Mouse (Mus musculus): ENCODE data around the gene Ep300.
"Not testable (repeated sequence)": the region's sequence is repeated elsewhere in the genome, so short reads cannot be mapped to it uniquely, and the experiment has no call there.

The Ep300 gene

DNA sequence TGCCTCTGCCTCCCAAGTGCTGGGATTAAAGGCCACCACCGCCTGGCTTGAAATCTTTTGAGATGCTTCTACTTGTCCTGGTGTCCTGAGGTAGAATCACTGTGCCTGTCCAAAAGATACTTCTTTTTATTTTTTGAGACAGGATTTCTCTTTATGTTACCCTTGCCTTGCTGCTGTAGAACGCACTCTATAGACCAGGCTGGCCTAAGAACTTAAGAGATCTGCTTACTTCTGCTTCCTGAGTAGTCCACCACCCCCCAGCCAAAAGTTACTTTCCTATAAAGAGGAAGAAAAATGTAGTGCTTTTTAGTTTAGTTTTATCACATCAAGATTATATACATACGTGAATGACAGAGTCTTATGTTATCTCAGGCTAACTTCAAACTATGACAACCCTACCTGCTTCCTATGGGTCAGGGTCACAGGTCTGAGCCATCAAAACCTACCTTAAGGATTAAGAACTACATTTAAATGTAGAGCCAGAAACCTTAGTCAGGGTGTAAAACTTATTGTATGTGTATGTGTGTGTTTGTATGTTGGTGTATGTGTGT lies 9.1 kb downstream of the Ep300 start:
- no peak for DNase-seq (ENCODE audit: low spot score)

DNA sequence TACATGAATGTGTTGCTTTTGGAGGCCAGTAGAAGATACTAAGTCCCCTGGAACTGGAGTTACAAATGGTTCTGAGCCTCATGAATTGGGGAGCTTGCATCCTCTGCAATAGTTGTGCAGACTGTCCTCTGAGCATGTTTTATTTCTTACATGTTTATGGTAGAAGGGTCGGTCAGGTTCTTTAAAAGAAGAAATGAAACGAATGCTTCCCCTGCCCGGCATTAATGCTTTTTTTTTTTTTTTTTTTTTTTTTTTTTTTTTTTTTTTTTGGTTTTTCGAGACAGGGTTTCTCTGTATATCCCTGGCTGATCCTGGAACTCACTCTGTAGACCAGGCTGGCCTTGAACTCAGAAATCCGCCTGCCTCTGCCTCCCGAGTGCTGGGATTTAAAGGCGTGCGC lies 13.6 kb downstream of the Ep300 start:
- DNase-seq (ENCODE audit: low spot score), result not testable (repeated sequence)

GRCm38 (mm10) chr15:81605241-81605640 lies 20.1 kb downstream of the Ep300 start:
- no peak for DNase-seq (ENCODE audit: low spot score)

DNA sequence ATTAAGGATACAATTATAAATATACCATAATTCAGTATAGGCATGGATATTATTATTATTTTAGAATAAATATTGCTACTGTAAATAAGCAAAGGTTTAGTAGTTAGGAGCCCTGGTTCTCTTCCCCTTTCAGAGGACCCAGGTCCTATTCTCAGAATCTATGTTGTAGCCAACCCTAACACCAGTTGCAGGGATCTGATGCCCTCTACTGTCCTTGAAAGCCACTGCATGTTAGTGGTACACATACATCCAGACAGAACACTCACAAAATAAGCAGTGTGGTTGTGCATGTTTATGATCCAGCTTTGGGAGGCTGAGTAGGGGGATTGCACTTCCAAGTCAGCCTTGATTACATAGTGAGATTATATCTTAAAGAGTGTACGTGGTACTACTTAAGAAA lies 21.5 kb downstream of the Ep300 start:
- peak; percentile 62 for DNase-seq (ENCODE audit: low spot score)

GRCm38 (mm10) chr15:81649516-81650455 lies 64.6 kb downstream of the Ep300 start:
- no peak for DNase-seq (ENCODE audit: low spot score)

DNA sequence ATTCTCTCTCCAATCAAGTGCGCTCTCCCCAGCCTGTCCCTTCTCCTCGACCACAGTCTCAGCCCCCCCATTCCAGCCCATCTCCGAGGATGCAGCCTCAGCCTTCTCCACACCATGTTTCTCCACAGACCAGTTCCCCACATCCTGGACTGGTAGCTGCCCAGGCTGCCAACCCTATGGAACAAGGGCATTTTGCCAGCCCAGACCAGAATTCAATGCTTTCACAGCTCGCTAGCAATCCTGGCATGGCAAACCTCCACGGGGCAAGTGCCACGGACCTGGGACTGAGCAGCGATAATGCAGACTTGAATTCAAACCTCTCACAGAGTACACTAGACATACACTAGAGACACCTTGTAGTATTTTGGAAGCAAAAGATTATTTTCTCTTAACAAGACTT lies 65.5 kb downstream of the Ep300 start:
- DNase-seq (ENCODE audit: low spot score), result no peak

DNA sequence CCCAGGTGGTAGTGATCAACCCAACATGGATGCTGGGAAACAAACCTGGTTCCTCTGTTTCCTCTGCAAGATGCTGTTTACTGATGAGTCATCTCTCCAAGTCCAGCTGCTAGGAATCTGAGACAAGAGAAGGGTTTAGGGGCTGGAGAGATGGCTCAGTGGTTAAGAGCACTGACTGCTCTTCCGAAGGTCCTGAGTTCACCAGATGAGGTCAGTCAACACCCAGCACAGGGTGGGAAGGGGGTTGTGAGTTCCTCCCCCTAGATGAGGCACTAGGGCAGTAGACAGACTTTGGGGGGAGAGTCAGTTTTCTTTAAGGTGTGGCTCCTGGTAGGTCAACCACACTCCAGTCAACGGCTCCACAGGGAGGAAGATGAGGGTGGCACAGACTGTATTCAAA lies 76.5 kb downstream of the Ep300 start:
- DNase-seq (ENCODE audit: low spot score), result no peak

GRCm38 (mm10) chr15:81663281-81663680 lies 78.1 kb downstream of the Ep300 start:
- no peak for DNase-seq (ENCODE audit: low spot score)

DNA sequence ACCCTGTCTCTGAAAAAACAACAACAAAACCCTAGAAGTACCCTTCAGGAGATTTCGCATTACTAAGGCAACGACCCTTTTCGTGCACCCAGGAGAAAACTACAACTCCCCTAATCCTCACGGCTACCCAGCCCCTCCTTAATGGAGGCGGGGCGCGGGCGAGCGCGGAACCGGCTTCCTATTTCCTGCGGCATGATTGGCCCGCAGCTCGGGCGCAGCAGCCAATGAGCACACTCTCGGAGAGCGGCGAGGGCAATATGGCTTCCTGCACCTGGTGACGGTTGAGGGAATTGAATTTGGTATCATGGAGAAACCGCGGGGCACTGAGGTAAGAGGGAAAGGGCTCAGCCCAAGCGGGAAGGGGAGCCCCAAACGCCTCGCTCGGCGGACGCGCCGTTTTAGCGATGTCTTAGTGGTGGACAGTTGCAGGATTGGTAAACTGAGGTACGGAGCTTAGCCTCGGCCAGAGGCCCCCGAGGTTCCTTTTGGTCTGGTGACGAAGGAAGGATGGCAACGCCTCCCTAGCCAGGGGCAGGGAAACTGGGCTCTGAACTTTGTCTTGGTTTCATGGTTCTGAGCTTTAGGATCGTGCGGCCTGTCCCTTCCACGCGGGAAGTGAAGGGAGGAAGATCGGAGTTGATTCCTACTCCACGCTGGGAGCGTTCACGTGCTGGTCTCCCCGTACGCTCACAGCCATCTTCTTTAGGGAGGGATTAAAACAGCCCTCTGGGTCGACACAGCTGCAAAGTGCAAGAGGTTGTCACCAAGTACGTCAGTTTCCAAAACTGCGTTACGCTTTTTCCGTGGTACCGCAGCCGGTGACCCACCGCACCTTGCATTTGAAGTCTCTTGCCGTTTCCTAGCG lies 78.8 kb downstream of the Ep300 start, which contains the start of gene L3mbtl2:
TSS of gene L3mbtl2 (plus strand) at position 193 of the 865 bp plus-strand sequence.
- peak; percentile 95 for DNase-seq (ENCODE audit: low spot score)

DNA sequence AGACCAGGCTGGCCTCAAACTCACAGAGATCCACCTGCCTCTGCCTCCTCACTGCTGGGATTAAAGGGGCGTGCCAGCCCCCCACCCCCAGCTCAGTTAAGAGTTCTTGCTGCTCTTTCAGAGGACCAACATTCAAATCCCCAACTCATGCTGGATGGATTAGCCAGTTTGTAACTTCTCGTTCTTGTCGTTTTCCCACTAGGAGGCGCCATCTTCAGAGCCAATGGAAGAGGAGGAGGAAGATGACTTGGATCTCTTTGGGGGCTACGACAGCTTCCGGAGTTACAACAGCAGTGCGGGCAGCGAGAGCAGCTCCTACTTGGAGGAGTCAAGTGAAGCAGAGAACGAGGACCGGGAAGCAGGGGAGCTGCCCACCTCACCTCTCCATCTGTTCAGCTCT lies 81.8 kb downstream of the Ep300 start:
- DNase-seq (ENCODE audit: low spot score), result no peak

- DNase-seq (ENCODE audit: low spot score), result peak; percentile 73
These were observed 85.1 kb downstream of the Ep300 start for GRCm38 (mm10) chr15:81670231-81670640.

DNA sequence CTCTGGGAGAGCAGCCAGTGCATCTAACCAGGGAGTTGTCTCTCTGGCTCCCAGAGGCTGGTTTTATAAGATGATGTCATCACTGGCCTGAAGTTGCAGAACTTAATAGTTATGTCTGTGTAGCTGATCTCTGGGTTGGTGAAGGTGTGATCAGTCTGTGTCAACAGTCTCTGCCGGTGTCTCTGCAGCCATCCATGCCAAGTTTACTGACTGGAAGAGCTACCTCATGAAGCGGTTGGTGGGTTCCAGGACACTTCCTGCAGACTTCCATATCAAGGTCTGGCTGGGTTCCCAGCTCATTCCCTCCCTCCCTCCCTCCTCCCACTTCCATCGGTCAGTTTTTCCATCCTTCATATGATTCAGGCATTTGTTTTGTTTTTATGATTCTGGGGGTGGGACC lies 91.5 kb downstream of the Ep300 start:
- DNase-seq (ENCODE audit: low spot score), result no peak

DNA sequence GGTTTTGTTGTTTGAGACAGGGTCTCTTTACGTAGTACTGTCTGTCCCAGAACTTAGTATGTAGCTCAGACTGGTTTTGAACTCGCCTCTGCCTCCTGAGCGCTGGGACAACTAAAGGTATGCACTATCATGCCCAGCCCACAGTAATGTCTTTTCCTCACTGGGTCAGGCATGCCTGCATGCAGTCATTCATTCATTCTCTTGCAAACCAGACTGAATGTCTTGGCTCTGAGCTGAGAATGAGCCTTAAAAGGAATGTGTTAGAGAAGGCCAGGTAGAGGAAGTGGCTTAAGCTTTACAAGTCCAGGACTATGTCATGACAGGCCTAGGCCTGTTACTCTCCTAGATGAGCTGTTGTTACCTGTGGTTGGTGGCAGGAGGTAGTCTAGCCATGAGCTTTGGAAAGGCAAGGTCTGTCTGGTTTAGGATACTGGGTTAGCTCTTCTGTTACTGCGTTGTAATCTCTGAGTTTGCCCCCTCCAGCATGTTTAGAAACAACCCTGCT lies 95.2 kb downstream of the Ep300 start:
- DNase-seq (ENCODE audit: low spot score), result no peak

DNA sequence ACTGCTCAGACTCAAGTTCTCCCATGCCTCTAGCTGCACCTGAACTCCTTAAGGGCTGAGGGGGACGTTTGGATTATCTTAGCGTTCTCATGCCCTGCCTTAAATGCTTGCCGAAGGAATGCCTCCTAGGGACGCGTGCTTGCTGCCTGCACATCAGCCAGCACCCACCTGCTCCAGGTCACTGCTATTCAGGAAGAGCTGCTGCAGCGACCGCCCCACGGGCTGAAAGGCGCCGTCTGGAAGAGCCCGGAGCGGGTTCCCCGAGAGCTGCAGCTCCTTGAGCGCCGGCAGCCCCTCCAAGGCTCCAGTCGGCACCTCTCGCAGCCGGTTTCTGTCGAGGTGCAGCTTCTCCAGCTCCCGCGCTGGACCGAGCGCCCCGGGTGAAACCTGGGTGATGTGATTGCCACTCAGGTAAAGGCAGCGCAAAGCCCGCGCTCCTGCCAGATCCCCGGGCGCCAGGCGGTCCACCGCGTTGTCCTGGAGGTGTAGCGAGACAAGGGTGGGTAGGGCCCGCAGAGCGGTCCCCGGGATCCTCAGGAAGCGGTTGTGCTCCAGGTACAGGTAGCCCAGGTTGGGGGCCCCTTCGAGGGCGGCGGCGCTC lies 108.3 kb downstream of the Ep300 start:
- peak; percentile 13 for DNase-seq (ENCODE audit: low spot score)

DNA sequence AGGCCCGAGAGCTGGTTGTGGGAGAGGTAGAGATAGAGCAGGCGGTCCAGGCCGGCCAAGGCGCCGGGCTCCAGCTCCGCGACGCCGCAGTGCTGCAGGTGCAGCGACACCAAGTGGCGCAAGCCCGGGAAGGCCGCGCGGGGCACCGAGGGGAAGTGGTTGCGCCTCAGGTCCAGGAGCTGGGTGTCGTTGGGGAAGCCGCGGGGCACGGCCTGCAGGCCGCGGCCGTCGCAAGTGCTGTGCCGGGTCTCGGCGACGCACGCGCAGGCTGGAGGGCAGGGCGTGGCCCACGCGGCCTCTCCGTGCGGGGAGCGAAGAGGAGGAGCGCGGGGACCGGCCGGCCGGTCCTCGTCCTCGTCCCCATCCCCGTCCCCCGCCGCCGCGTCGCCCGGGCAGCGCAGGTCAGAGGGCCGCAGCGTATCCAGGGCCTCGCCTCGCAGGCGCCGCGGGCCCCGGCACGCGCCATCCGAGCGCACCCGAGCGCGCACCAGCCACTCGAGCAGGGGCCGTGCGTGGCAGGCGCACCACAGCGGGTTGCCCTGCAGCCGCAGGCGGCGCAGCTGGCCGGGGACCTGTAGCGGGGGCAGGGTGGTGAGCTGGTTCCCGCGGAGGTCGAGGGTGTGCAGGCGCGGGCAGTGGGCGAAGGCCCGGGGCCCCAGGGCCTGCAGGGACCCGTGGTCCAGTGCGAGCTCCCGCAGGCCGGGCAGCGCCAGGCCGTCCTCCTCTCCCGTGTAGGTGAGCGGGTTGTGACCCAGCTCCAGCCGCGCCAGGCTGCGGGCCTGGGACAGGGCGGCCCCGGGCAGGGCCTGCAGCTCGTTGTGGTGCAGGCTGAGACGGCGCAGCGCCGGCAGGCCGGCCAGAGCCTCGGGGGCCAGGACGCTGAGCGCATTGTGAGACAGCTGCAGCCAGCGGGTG lies 109.1 kb downstream of the Ep300 start:
- DNase-seq (ENCODE audit: low spot score), result peak; percentile 89

DNA sequence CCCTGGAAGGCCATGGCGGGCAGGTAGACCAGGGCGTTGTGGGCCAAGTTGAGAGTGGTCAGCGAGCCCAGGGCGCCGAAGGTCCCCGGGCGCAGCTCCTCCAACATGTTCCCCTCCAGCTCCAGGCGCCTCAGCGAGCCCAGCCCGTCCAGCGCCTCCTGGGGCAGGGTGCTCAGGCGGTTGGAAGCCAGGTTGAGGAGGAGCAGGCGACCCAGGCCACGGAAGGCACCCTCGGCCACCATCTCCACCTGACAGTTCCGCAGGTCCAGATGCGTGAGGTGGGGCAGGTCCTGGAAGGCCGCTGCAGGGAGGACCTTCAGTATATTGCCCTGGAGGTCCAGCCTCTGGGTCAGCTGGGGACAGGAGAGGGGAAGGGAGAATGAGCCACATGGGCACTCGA lies 109.7 kb downstream of the Ep300 start:
- no peak for DNase-seq (ENCODE audit: low spot score)

DNA sequence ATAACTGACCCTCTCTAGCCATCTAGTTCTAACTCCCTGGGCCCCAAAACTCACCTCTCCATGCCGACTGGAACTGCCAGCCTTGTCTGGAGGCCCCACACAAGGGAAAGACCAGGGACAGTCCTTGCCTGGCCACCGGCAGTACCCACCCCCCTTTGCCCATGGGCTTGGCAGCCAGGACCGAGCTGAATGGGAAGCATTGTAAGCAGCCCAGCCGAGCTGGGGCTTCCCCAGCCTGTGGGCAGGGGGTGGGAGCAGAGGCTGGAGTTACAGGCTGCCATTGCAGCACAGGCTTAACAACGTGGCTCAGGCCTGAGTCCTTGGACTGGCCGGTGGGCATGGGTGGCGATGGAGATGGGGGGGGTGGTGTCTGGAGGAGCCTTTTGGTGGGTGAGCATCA lies 112.0 kb downstream of the Ep300 start, which contains the start of gene Chadl:
TSS of gene Chadl (minus strand) at position 113 of the 400 bp plus-strand sequence.
- DNase-seq (ENCODE audit: low spot score), result no peak

GRCm38 (mm10) chr15:81697847-81698246 lies 112.7 kb downstream of the Ep300 start:
- DNase-seq (ENCODE audit: low spot score), result peak; percentile 63

GRCm38 (mm10) chr15:81698532-81698931 lies 113.4 kb downstream of the Ep300 start:
- DNase-seq (ENCODE audit: low spot score), result no peak

DNA sequence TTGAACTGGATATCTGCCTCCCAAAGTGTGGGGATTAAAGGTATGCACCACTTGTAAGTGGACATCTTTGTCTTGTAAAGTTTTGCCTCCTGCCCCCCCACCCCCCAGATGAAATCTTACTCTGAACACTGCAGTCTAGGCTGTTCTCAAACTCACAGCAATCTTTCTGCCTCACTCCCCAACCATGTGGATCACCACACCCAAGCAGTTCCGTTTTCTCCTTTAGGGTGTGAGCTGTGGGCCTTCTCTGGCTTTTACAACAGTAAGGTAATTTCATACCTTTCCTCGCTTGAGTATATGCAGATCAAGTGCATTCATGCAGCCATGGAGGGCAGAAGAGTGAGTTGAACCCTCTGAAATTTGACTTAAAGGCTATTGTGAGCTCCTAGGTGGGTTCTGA lies 115.0 kb downstream of the Ep300 start:
- no peak for DNase-seq (ENCODE audit: low spot score)

DNA sequence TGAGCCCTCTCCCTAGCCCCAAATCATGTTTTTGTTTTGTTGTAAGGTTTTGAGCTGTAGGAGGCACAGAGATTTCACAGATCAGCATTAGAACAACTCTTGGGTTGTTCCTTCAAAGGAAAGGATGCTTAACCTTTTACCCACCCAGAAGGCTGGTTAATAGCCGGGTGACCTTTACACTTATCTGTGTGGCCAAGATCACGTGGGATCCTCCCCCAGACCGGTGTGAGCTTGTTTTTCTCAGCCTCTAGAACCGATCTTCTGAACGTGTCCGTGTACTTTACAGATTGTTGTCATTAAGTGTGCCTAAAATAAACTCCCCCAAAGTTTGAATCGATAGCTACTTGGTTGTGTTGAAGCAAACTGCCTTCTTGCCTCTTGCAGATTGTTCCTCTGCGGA lies 115.5 kb downstream of the Ep300 start:
- no peak for DNase-seq (ENCODE audit: low spot score)
